Mouse (Mus musculus) CD4-positive, CD25-positive, alpha-beta regulatory T cell, adult 2 months (primary cell): ENCODE data around the gene Cryba2.

Source experiments
- DNase-seq: peaks from one replicate; pipeline ENCODE4 v3.0.0-alpha.2; 2012; ENCODE audit warnings: low read depth, low spot score

The Cryba2 gene

GRCm38 (mm10) chr1:74850251-74850650, 42.7 kb downstream of the Cryba2 start:
- no peak for DNase-seq

- no peak for DNase-seq
These were observed 44.0 kb downstream of the Cryba2 start for GRCm38 (mm10) chr1:74848946-74849345.

- no peak for DNase-seq
These were observed 46.6 kb downstream of the Cryba2 start for GRCm38 (mm10) chr1:74846341-74846740.

- DNase-seq = no peak
These were observed 49.9 kb downstream of the Cryba2 start for GRCm38 (mm10) chr1:74843090-74843489.
